Mouse (Mus musculus) ES-Bruce4 (cell line): ENCODE measurements around the gene Arcn1. TPM values are rescaled to one million over a fixed set of nuclear protein-coding genes. Genes with fewer than 3 reads are reported as not detected.

ENCODE experiments used
- H3K27ac ChIP-seq: 2 replicates; pipeline ENCODE4 v1.5.1; 2012; ENCODE audit warnings: low read length, inconsistent platforms; ENCODE audit not compliant: insufficient read depth
- H3K27me3 ChIP-seq: 2 replicates; pipeline ENCODE4 v1.6.1; 2012; ENCODE audit warnings: mild to moderate bottlenecking, low read length, inconsistent platforms; ENCODE audit not compliant: control insufficient read depth, poor library complexity, insufficient read depth, severe bottlenecking
- H3K36me3 ChIP-seq: 2 replicates; pipeline ENCODE4 v1.6.1; 2012; ENCODE audit warnings: inconsistent platforms, mild to moderate bottlenecking, low read length, moderate library complexity; ENCODE audit not compliant: control insufficient read depth, poor library complexity, insufficient read depth, severe bottlenecking
- H3K4me1 ChIP-seq: one replicate; pipeline ENCODE4 v1.8.1; 2011; ENCODE audit warnings: low read length; ENCODE audit not compliant: control insufficient read depth, insufficient read depth
- H3K4me3 ChIP-seq: 2 replicates; pipeline ENCODE4 v1.5.1; 2011; ENCODE audit warnings: low read depth, mild to moderate bottlenecking, low read length
- H3K9ac ChIP-seq: 2 replicates; pipeline ENCODE4 v1.6.1; 2012; ENCODE audit warnings: low read depth, mild to moderate bottlenecking, inconsistent platforms; ENCODE audit not compliant: poor library complexity, severe bottlenecking
- H3K9me3 ChIP-seq: replicated peaks from 2 replicates; pipeline ENCODE4 v1.6.1; 2012; ENCODE audit warnings: mild to moderate bottlenecking, low read length, inconsistent platforms; ENCODE audit not compliant: control insufficient read depth, poor library complexity, insufficient read depth, severe bottlenecking
- CTCF ChIP-seq: IDR thresholded peaks from one replicate; pipeline ENCODE4 v1.8.1; 2011; ENCODE audit warnings: low read depth, low read length
- EP300 ChIP-seq: IDR thresholded peaks from 2 replicates; pipeline ENCODE4 v1.6.1; 2011; ENCODE audit warnings: low read depth, low read length; ENCODE audit not compliant: insufficient read depth
- POLR2A ChIP-seq: IDR thresholded peaks from one replicate; pipeline ENCODE4 v1.8.1; 2011; ENCODE audit warnings: low read length; ENCODE audit not compliant: insufficient read depth
- polyA plus RNA-seq: library from polyadenylated mRNA; stranded (reverse); fragments of >200 nt; gene quantifications from 2 replicates; pipeline ENCODE4 v1.2.4, GENCODE M21; 2011; ENCODE audit warnings: low read depth; ENCODE audit not compliant: missing spikeins, insufficient read depth, insufficient read length

Arcn1 gene
- polyA plus RNA-seq, 1 experiment: 291 TPM

GRCm38 (mm10) chr9:44693071-44693470 lies 74.6 kb downstream of the Arcn1 start:
- TF ChIP-seq CTCF: no peak
- TF ChIP-seq POLR2A: no peak
- no peak for TF ChIP-seq EP300
- H3K4me1 ChIP-seq: peaks cover 8% of the 10 kb centered on the region
- no peaks in the 10 kb centered on the region for H3K36me3 ChIP-seq
- no peak overlapping the region for H3K4me3 ChIP-seq
- H3K9me3 ChIP-seq: no peaks in the 10 kb centered on the region
- H3K9ac ChIP-seq: no peak overlapping the region
- H3K27ac ChIP-seq: no peak overlapping the region
- H3K27me3 ChIP-seq: no peaks in the 10 kb centered on the region

- Histone ChIP-seq H3K27ac (no peak overlapping the region), H3K27me3 (no peaks in the 10 kb centered on the region), H3K36me3 (no peaks in the 10 kb centered on the region), H3K9ac (no peak overlapping the region), H3K4me3 (no peak overlapping the region), H3K9me3 (no peaks in the 10 kb centered on the region), H3K4me1 (peaks cover 8% of the 10 kb centered on the region)
- TF ChIP-seq EP300 (no peak), CTCF (no peak), POLR2A (no peak)
These were observed 75.7 kb downstream of the Arcn1 start for GRCm38 (mm10) chr9:44691671-44692520.

Other genes with a start within 250 kb of the Arcn1 start
- gene Cxcr5, start 206.0 kb downstream of the Arcn1 start, polyA plus RNA-seq: not detected in 2 replicates
- gene Ddx6, start 163.0 kb downstream of the Arcn1 start, polyA plus RNA-seq: 165 and 176 TPM in 2 replicates
- gene Treh, start 94.6 kb downstream of the Arcn1 start, polyA plus RNA-seq: not detected in 2 replicates
- 19.0 and 22.3 TPM in 2 replicates for gene Phldb1, start 32.6 kb downstream of the Arcn1 start, polyA plus RNA-seq
- 329 and 336 TPM in 2 replicates for gene Ift46, start 63 bp upstream of the Arcn1 start, polyA plus RNA-seq
- 1.5 and 2.0 TPM in 2 replicates for gene Tmem25, start 31.5 kb upstream of the Arcn1 start, polyA plus RNA-seq
- not detected in 2 replicates for gene Ttc36, start 35.2 kb upstream of the Arcn1 start, polyA plus RNA-seq
- gene Kmt2a, start 113.5 kb upstream of the Arcn1 start, polyA plus RNA-seq: 59.5 and 71.4 TPM in 2 replicates
- 166 and 170 TPM in 2 replicates for gene Atp5l, start 152.9 kb upstream of the Arcn1 start, polyA plus RNA-seq
- 37.4 and 45.9 TPM in 2 replicates for gene Ube4a, start 197.8 kb upstream of the Arcn1 start, polyA plus RNA-seq
- not detected in 2 replicates for gene Cd3g, start 212.6 kb upstream of the Arcn1 start, polyA plus RNA-seq
- gene Cd3d, start 213.9 kb upstream of the Arcn1 start, polyA plus RNA-seq: not detected in 2 replicates
- gene Cd3e, start 241.8 kb upstream of the Arcn1 start, polyA plus RNA-seq: not detected in 2 replicates